ENCODE assay signal across 19 mouse cellular contexts in the genomic region with DNA sequence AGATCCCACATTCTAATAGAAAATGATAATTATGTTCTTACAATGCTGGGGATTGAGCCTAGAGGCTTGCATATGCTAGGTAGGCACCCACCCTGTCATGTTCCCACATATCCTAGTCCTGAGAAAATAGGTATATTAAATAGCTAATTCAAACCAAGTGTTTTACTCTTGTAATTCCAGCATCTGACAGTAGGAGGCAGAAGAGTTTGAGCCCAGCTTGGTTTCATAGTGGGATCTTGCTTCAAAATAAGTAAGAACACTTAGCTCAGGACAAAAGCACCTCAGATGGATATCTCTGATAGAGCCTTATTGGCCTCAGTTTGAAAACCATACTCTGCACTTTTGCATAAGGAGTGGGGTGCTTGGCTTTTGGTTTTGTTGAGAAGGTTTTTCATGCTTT. TPM values are rescaled to one million over a fixed set of nuclear protein-coding genes. Genes with fewer than 3 reads are reported as not detected.
DNase-seq lines count a peak whose midpoint lies in the region; ATAC-seq and TF ChIP-seq lines count a peak whose summit lies in the region.
"Had no signal": no experiment of that assay in that cellular context is flagged by ENCODE, and none has a peak within 500 bp of the region (broad histone marks: within the 10 kb centered on the region; RNA-seq: fewer than 3 reads in every experiment).

No protein-coding gene starts in this region.

- H3K36me3 ChIP-seq in G1E (replicated peaks): peaks cover 43% of the 10 kb centered on the region
- H3K36me3 ChIP-seq: limb, embryonic 13.5 days had no signal

- 0 out of 2 replicates have a peak, but pooled peaks have one; percentile 3 for TF ChIP-seq CTCF in lung, adult 2 months (IDR thresholded peaks at IDR 0.05; ENCODE audit: insufficient read depth, low read length)
- TF ChIP-seq CTCF in G1E (IDR thresholded peaks at IDR 0.05; ENCODE audit: low read depth, low read length): 0 out of 2 replicates have a peak, but pooled peaks have one; percentile 6

- no peaks in the 10 kb centered on the region for H3K9me3 ChIP-seq in G1E (replicated peaks)
- H3K9me3 ChIP-seq: embryonic facial prominence, embryonic 13.5 days; limb, embryonic 13.5 days; megakaryocyte, embryonic 14.5 days had no signal

- no peak for DNase-seq in lung, adult 2 months
- DNase-seq in lung, postnatal 25 days (ENCODE audit: low spot score): no peak
- no peak for DNase-seq in G1E (ENCODE audit: low spot score)
- DNase-seq in naive thymus-derived CD4-positive, alpha-beta T cell, adult 2 months (ENCODE audit: low read depth): peak; percentile 42
- no peak for DNase-seq in heart, adult 8-10 months (ENCODE audit: low spot score)
- DNase-seq: adrenal gland, postnatal 14 days; cerebellum, adult 2 months; forebrain, postnatal 0 days; gastrocnemius, postnatal 10 days; heart, adult 18-20 months; lung, adult 18-20 months; thymus, postnatal 4 days had no signal

- no peak overlapping the region for H3K4me3 ChIP-seq in lung, adult 2 months (replicated peaks; ENCODE audit: extremely low read depth, low read depth, low read length)
- H3K4me3 ChIP-seq in G1E (ENCODE audit: low read depth, low read length): no peak overlapping the region
- H3K4me3 ChIP-seq: embryonic facial prominence, embryonic 13.5 days; limb, embryonic 13.5 days; megakaryocyte, embryonic 14.5 days had no signal

- no peaks in the 10 kb centered on the region for H3K4me1 ChIP-seq in lung, adult 2 months (ENCODE audit: control insufficient read depth, insufficient read depth, low read length)
- H3K4me1 ChIP-seq in G1E (ENCODE audit: insufficient read depth, low read depth, low read length): peaks cover 17% of the 10 kb centered on the region
- H3K4me1 ChIP-seq: embryonic facial prominence, embryonic 13.5 days; limb, embryonic 13.5 days had no signal

- no peak for TF ChIP-seq POLR2A in lung, adult 2 months (IDR thresholded peaks at IDR 0.05; ENCODE audit: borderline replicate concordance, extremely low read depth, low read depth, low read length)

- peak; percentile 20 for ATAC-seq in CD4-positive, CD25-positive, alpha-beta regulatory T cell, adult 4 months
- no peak for ATAC-seq in G1E (ENCODE audit: extremely low read depth, insufficient number of reproducible peaks, low FRiP score, poor library complexity, severe bottlenecking)
- no peak for ATAC-seq in inflammation-experienced regulatory T-cells, adult 6 months
- ATAC-seq: activated CD4-positive, CD25-positive, alpha-beta regulatory T cell, adult 4 months; forebrain, postnatal 0 days; intestine, embryonic 16.5 days had no signal

- H3K27me3 ChIP-seq in G1E (ENCODE audit: insufficient read depth, low read length): no peaks in the 10 kb centered on the region
- H3K27me3 ChIP-seq: embryonic facial prominence, embryonic 13.5 days; limb, embryonic 13.5 days; megakaryocyte, embryonic 14.5 days had no signal

RNA-seq across cellular contexts. Expression of a gene that starts 15.2 kb away (rescaled TPM):
- 22.9 and 28.5 TPM in 2 replicates for polyA plus RNA-seq in lung, adult 2 months (2012; rRNA removed)
- polyA plus RNA-seq in CD4-positive, CD25-positive, alpha-beta regulatory T cell, adult 4 months (2017; shearing (Covaris generic)): 10 to 100 TPM in 1 of 2 experiments, 1 to 10 TPM in 1; 8.3 to 13.7 TPM
- 49.4 and 63.8 TPM in 2 replicates for total RNA-seq in G1E (2014; fragmentation: Nextera tagmentation)
- 59.1 and 66.0 TPM in 2 replicates for total RNA-seq in G1E (2017)
- polyA plus RNA-seq in G1E (2012): 27.5 and 31.9 TPM in 2 replicates
- 1 to 10 TPM; 3.5 to 7.7 (median 5.4) TPM for total RNA-seq in heart, adult 8-10 months (2022)
- polyA plus RNA-seq in inflammation-experienced regulatory T-cells, adult 6 months (2017; shearing (Covaris generic)): 10 to 100 TPM in 2 of 3 experiments, 1 to 10 TPM in 1; 5.3 to 16.0 (median 11.6) TPM

RNA-seq across cellular contexts. Expression of a gene that starts 23.5 kb away (rescaled TPM):
- polyA plus RNA-seq in lung, adult 2 months (2012; rRNA removed): 229 and 240 TPM in 2 replicates
- not detected for polyA plus RNA-seq in CD4-positive, CD25-positive, alpha-beta regulatory T cell, adult 4 months (2017; shearing (Covaris generic))
- total RNA-seq in G1E (2014; fragmentation: Nextera tagmentation) (not detected in 2 replicates), G1E (2017) (0.23 TPM in 1 of 2 replicates, not detected in the other)
- 0.09 TPM in 1 of 2 replicates, not detected in the other for polyA plus RNA-seq in G1E (2012)
- total RNA-seq in heart, adult 8-10 months (2022): 10 to 100 TPM; 53.1 to 62.0 (median 57.0) TPM
- polyA plus RNA-seq in inflammation-experienced regulatory T-cells, adult 6 months (2017; shearing (Covaris generic)): under 1 TPM in 1 of 3 experiments, not detected in 2; 0.69 TPM

RNA-seq across cellular contexts. Expression of a gene that starts 34.7 kb away (rescaled TPM):
- 60.7 and 63.3 TPM in 2 replicates for polyA plus RNA-seq in lung, adult 2 months (2012; rRNA removed)
- not detected for polyA plus RNA-seq in CD4-positive, CD25-positive, alpha-beta regulatory T cell, adult 4 months (2017; shearing (Covaris generic))
- total RNA-seq in G1E (2014; fragmentation: Nextera tagmentation): not detected in 2 replicates
- 0.29 and 3.0 TPM in 2 replicates for total RNA-seq in G1E (2017)
- polyA plus RNA-seq in G1E (2012): not detected in 2 replicates
- total RNA-seq in heart, adult 8-10 months (2022): 1 to 10 TPM; 1.9 to 5.2 (median 3.7) TPM
- under 1 TPM in 1 of 3 experiments, not detected in 2; 0.54 TPM for polyA plus RNA-seq in inflammation-experienced regulatory T-cells, adult 6 months (2017; shearing (Covaris generic))
- polyA plus RNA-seq: activated CD4-positive, CD25-positive, alpha-beta regulatory T cell, adult 4 months had no signal

RNA-seq across cellular contexts. Expression of a gene that starts 48.4 kb away (rescaled TPM):
- polyA plus RNA-seq in lung, adult 2 months (2012; rRNA removed): 19.8 and 20.2 TPM in 2 replicates
- polyA plus RNA-seq in CD4-positive, CD25-positive, alpha-beta regulatory T cell, adult 4 months (2017; shearing (Covaris generic)): under 1 TPM; 0.51 to 0.86 TPM
- total RNA-seq in G1E (2014; fragmentation: Nextera tagmentation) (444 and 474 TPM in 2 replicates), G1E (2017) (136 and 149 TPM in 2 replicates)
- polyA plus RNA-seq in G1E (2012): 2,434 and 2,443 TPM in 2 replicates
- total RNA-seq in heart, adult 8-10 months (2022): 10 to 100 TPM in 2 of 4 experiments, 1 to 10 TPM in 2; 4.8 to 11.7 (median 8.5) TPM
- 10 to 100 TPM in 1 of 3 experiments, under 1 TPM in 1, not detected in 1; 0.58 to 21.3 TPM for polyA plus RNA-seq in inflammation-experienced regulatory T-cells, adult 6 months (2017; shearing (Covaris generic))

RNA-seq across cellular contexts. Expression of a gene that starts 51.1 kb away (rescaled TPM):
- 6.2 and 9.3 TPM in 2 replicates for polyA plus RNA-seq in lung, adult 2 months (2012; rRNA removed)
- polyA plus RNA-seq in CD4-positive, CD25-positive, alpha-beta regulatory T cell, adult 4 months (2017; shearing (Covaris generic)): 10 to 100 TPM; 17.2 to 17.7 TPM
- total RNA-seq in G1E (2014; fragmentation: Nextera tagmentation) (98.8 and 107 TPM in 2 replicates), G1E (2017) (41.7 and 44.5 TPM in 2 replicates)
- polyA plus RNA-seq in G1E (2012): 1.3 and 1.9 TPM in 2 replicates
- total RNA-seq in heart, adult 8-10 months (2022): 10 to 100 TPM in 1 of 4 experiments, 1 to 10 TPM in 3; 8.4 to 10.0 (median 9.1) TPM
- polyA plus RNA-seq in inflammation-experienced regulatory T-cells, adult 6 months (2017; shearing (Covaris generic)): 10 to 100 TPM; 11.7 to 19.8 (median 13.9) TPM

Comparison
In these comparisons a context has a peak if more than half of its experiments do, and no peak if none do; other contexts are left out.
1. RNA of a gene that starts 23.5 kb away (polyA plus RNA-seq): 229 to 240 TPM in lung, adult 2 months; not detected in CD4-positive, CD25-positive, alpha-beta regulatory T cell, adult 4 months, 0.09 TPM in G1E and 0.69 TPM in inflammation-experienced regulatory T-cells, adult 6 months; every median in the first group is over 100 times any median in the second.
2. RNA of a gene that starts 34.7 kb away (polyA plus RNA-seq): 60.7 to 63.3 TPM in lung, adult 2 months; not detected in CD4-positive, CD25-positive, alpha-beta regulatory T cell, adult 4 months, not detected in G1E and 0.54 TPM in inflammation-experienced regulatory T-cells, adult 6 months; every median in the first group is over 10 times any median in the second.